ENCODE assay signal across 18 mouse cellular contexts in genomic region chr15:77113591-77113990, GRCm38 (mm10).
"Had no signal": no experiment of that assay in that cellular context is flagged by ENCODE, and none has a peak within 500 bp of the region (broad histone marks: within the 10 kb centered on the region; RNA-seq: fewer than 3 reads in every experiment).

No protein-coding gene starts in this region.

- ATAC-seq: midbrain, embryonic 16.5 days had no signal

- H3K4me2 ChIP-seq: limb, embryonic 13.5 days; liver, embryonic 13.5 days; midbrain, embryonic 11.5 days; neural tube, embryonic 13.5 days had no signal

- H3K27me3 ChIP-seq: limb, embryonic 13.5 days; liver, embryonic 13.5 days; neural tube, embryonic 13.5 days had no signal

- H3K4me1 ChIP-seq: limb, embryonic 10.5 days; limb, embryonic 13.5 days; liver, embryonic 13.5 days had no signal

- H3K27ac ChIP-seq: limb, embryonic 10.5 days; limb, embryonic 13.5 days; liver, embryonic 13.5 days; neural tube, embryonic 13.5 days; stomach, postnatal 0 days had no signal

- H3K4me3 ChIP-seq: limb, embryonic 10.5 days; limb, embryonic 13.5 days; liver, embryonic 13.5 days; myocyte; neural tube, embryonic 13.5 days had no signal

- H3K9ac ChIP-seq: limb, embryonic 13.5 days; liver, embryonic 13.5 days; neural tube, embryonic 13.5 days had no signal

- DNase-seq: kidney, adult 9 months; kidney, postnatal 14 days; kidney, postnatal 4 days; liver, embryonic 13.5 days; lung, adult 2 months; lung, postnatal 14 days; lung, postnatal 4 days; retina, postnatal 1 day; thymus, adult 2 months; thymus, postnatal 14 days; thymus, postnatal 4 days had no signal

- H3K36me3 ChIP-seq: liver, embryonic 13.5 days had no signal

- H3K9me3 ChIP-seq: limb, embryonic 10.5 days; limb, embryonic 13.5 days; liver, embryonic 13.5 days; neural tube, embryonic 13.5 days had no signal
